Mouse (Mus musculus) C3H10T1/2 (cell line): Measurements from ENCODE around the gene Bpifb1. TPM values are rescaled to one million over a fixed set of nuclear protein-coding genes. Genes with fewer than 3 reads are reported as not detected.

Source experiments
- polyA plus RNA-seq, 2 experiments: library from polyadenylated mRNA; unstranded; fragments of >200 nt; fragmentation: generic; extraction: Trizol; gene quantifications; one replicate each; pipeline ENCODE4 v1.2.1; 2012; ENCODE audit warnings: missing spikeins in 2 of 2

The Bpifb1 gene
- not detected for polyA plus RNA-seq

DNA sequence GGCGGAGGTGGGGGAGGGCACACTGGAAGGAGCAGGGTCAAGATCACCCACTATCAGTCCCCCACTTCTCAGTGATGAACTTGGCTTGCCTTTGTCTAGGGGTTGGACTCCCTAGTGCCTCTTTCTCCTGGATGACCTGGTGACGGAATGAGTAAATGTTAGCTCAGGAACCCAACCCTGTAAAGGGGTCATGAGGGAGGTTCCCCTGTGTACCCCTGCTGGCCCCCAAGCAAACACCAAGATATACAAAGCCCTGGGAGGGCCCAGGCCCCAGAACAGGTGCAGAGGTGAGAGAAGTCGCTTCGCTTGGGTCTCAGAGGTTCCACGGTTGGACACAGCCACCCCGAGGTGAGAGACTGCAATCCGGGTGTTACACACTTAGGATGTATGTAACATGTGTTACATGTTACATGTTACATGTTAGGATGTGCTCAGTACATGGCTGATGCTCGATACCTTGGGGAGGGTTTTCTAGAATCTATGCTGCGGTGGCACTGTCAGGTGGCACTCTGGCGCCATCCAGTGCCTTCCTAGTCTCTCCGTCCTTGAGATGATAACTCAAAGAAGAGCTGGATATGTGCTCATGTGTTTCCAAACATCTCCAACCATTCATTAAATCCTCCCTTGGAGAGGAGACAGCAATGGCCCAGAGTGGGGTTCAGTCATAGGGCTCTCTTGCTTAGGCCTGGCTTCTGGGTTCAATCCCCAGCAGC is at the start of gene Bpifb1:
TSS of gene Bpifb1 (plus strand) at position 273 of the 713 bp plus-strand sequence.

DNA sequence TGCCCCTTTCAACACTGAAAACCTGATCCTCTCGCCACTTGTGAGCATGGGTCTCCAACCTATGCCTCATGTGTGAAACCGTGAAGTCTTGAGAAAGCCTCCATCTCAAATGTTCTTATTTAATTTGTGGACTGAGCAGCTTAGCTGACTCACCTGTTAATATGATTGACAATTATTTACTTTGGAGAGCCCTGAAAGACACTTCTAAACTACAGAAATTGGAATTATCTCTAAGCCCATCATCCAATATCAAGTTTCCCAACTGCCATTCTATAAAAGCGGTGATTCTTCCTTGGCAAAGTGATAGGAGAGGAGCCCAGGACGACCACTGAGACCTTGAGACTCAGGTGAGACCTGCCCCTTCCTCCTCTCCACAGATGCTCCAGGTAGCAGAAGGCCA is 48.0 kb upstream of the Bpifb1 start, which contains the start of gene Bpifa1:
TSS of gene Bpifa1 (plus strand) at position 301 of the 400 bp plus-strand sequence.

GRCm38 (mm10) chr2:154162307-154162706 is 28.3 kb upstream of the Bpifb1 start, which contains the start of gene Bpifa5:
Bpifa5 (plus strand) TSS chr2:154162607.

GRCm38 (mm10) chr2:154223265-154223916 is 32.8 kb downstream of the Bpifb1 start, which contains the start of gene Bpifb5:
Bpifb5 (plus strand) TSS chr2:154223742.

GRCm38 (mm10) chr2:154257554-154257953 is 66.9 kb downstream of the Bpifb1 start, which contains the start of gene Bpifb9a:
Bpifb9a (plus strand) TSS chr2:154257854.

Other genes with a start within 250 kb of the Bpifb1 start
- gene Bpifa6, start 215.9 kb upstream of the Bpifb1 start, polyA plus RNA-seq, result not detected
- not detected for gene Bpifa2, start 182.6 kb upstream of the Bpifb1 start, polyA plus RNA-seq
- gene Bpifa3, start 60.5 kb upstream of the Bpifb1 start, polyA plus RNA-seq, result not detected
- gene Bpifa1, start 47.9 kb upstream of the Bpifb1 start, polyA plus RNA-seq, result not detected
- not detected for gene Bpifa5, start 28.2 kb upstream of the Bpifb1 start, polyA plus RNA-seq
- gene Bpifb5, start 32.9 kb downstream of the Bpifb1 start, polyA plus RNA-seq, result not detected
- not detected for gene Bpifb9a, start 67.0 kb downstream of the Bpifb1 start, polyA plus RNA-seq
- not detected for gene Bpifb9b, start 116.4 kb downstream of the Bpifb1 start, polyA plus RNA-seq
- gene Cdk5rap1, start 182.2 kb downstream of the Bpifb1 start, polyA plus RNA-seq, result 1 to 10 TPM; 3.0 to 8.0 TPM
- gene Snta1, start 217.3 kb downstream of the Bpifb1 start, polyA plus RNA-seq, result 10 to 100 TPM; 46.9 to 47.9 TPM
- gene Cbfa2t2, start 245.7 kb downstream of the Bpifb1 start, polyA plus RNA-seq, result 1 to 10 TPM; 1.5 to 9.9 TPM